Mouse (Mus musculus) megakaryocyte, embryonic 14.5 days (primary cell): Measurements from ENCODE around the gene Rab3c. TPM values are rescaled to one million over a fixed set of nuclear protein-coding genes. Genes with fewer than 3 reads are reported as not detected.

ENCODE experiments used
- H3K27me3 ChIP-seq: replicated peaks from 2 replicates; pipeline ENCODE3; 2012; ENCODE audit warnings: inconsistent platforms
- H3K36me3 ChIP-seq: replicated peaks from 2 replicates; pipeline ENCODE3; 2012; ENCODE audit warnings: low read length, inconsistent platforms, mixed read lengths
- H3K4me1 ChIP-seq: 2 replicates; pipeline ENCODE4 v1.6.1; 2012; ENCODE audit warnings: inconsistent platforms
- H3K4me3 ChIP-seq: replicated peaks from 2 replicates; pipeline ENCODE3; 2012; ENCODE audit warnings: moderate library complexity, mild to moderate bottlenecking, inconsistent platforms
- H3K9me3 ChIP-seq: 2 replicates; pipeline ENCODE4 v1.6.1; 2012; ENCODE audit warnings: inconsistent platforms
- FLI1 ChIP-seq: IDR thresholded peaks from 2 replicates; pipeline ENCODE4 v1.6.1; 2012; ENCODE audit warnings: low read length, inconsistent platforms, mixed read lengths
- GATA1 ChIP-seq: IDR thresholded peaks from 3 replicates; pipeline ENCODE4 v1.6.1; 2012; ENCODE audit warnings: mixed read lengths, low read length, inconsistent platforms, borderline replicate concordance
- polyA plus RNA-seq: library from polyadenylated mRNA; stranded (reverse); fragments of >175 nt; gene quantifications from 2 replicates; pipeline ENCODE4 v1.2.3, GENCODE M21; 2012; ENCODE audit warnings: low replicate concordance; ENCODE audit not compliant: insufficient read depth

Rab3c gene
- polyA plus RNA-seq, 1 experiment: not detected

DNA sequence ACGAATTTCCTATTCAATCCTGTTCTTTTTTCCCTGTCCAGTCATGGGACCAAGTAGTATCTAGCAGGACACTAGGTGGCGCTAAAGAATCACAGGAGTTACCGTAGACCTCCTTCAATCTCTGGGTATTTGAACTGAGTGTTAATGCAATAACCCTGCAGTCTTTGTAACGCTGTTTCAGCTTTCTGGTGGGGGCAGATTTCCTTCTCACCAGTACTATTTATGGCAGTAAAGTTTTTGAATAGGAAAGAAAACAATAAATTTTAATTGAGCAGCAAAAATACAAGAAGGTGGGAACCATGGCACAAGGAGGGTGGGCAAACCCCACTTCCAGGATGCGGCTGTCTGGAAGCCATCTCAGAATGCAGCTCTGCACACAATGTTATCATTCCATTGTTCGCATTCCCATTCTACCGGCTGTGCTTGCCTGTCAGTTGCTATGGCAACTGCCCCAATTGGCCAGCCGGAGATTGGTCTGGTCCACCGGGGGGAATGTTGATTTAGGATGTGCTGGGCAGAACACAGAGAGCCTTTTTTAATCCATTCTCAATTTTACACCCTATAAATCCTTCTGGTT, 217.9 kb downstream of the Rab3c start:
- peaks cover 9% of the 10 kb centered on the region for H3K27me3 ChIP-seq
- H3K36me3 ChIP-seq: no peaks in the 10 kb centered on the region
- H3K4me1 ChIP-seq: no peaks in the 10 kb centered on the region
- H3K9me3 ChIP-seq: no peaks in the 10 kb centered on the region
- no peak for TF ChIP-seq GATA1
- TF ChIP-seq FLI1: no peak
- no peak overlapping the region for H3K4me3 ChIP-seq

DNA sequence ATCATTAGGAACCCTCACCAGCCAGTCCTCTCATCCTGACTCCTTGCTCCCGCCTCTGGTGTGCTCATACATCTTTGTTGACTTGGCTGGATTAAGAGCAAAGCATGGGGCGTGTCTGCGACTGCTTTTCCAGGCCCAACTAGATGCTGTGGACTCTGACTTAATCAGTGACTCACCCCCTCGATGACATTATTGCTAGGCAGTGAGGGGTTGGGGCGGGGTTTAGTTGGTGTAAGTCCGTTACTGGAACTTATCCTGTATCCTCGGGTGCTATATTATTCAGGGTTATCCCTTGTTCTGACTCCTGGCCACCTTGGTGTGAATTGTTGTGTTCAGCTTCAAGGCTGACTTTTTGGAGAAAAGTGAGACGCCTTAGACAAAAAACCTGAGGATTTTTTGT, 218.5 kb downstream of the Rab3c start:
- TF ChIP-seq GATA1 (no peak), FLI1 (no peak)
- peaks cover 9% of the 10 kb centered on the region for H3K27me3 ChIP-seq
- no peak overlapping the region for H3K4me3 ChIP-seq
- no peaks in the 10 kb centered on the region for H3K4me1 ChIP-seq
- H3K9me3 ChIP-seq: no peaks in the 10 kb centered on the region
- H3K36me3 ChIP-seq: no peaks in the 10 kb centered on the region

DNA sequence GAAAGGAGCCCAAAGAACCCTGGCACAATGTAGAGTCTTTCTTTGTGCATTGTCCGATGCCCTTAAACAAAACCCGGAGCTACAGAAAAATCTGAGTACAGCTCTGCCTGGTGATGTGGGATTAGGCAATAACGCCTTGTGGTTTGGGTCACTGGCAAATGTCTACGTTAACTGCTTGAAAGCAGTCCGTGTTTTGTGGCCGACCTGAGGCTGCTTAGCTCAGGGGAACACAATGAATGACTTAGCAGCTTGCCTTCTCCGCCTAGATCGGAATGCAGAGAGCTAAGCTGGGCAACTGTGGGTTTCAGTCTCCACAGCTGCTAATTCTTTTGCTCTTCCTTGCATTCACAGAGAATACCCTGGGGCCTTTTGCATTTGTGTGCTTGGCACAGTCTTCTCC, 226.3 kb downstream of the Rab3c start:
- TF ChIP-seq GATA1 (no peak), FLI1 (no peak)
- Histone ChIP-seq H3K27me3 (peaks cover 5% of the 10 kb centered on the region), H3K36me3 (no peaks in the 10 kb centered on the region), H3K4me1 (no peaks in the 10 kb centered on the region), H3K4me3 (no peak overlapping the region), H3K9me3 (0 out of 2 replicates have a peak, but pooled peaks cover 2% of the 10 kb centered on the region)

DNA sequence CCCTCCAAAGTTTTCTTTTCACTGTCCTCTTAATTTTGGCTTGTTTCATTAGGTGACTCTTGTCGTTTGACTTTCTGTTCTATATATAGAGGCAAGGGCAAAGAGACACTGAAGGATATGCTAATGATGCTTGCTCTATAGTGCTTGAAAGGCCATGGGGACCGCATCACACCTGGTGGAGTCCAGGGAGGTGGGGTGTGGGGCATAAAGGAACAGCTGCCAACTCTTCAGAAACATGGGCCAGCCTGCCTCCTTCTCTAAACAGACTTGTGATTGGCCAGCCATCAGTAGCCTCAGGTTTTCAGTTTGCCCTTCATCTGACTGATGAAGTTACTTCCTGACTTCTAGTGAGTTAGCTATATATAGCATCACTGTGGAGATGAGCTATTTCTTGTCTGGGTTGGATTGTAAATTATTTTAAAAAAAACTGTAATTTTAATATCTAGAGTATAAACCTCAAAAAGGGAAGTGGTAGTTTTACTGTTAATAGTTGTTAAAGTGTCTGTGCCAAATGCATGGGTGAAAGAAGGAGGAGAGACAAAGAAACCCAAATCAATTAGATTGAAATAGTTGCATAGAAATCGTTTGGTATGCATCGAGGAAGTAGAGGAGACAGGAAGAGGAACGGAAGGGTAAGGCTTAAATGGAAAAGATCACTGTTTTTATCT, 231.9 kb downstream of the Rab3c start:
- TF ChIP-seq GATA1 (no peak), FLI1 (no peak)
- peaks cover 4% of the 10 kb centered on the region; the same call in 1 of the 2 replicates for H3K4me1 ChIP-seq
- no peak overlapping the region for H3K4me3 ChIP-seq
- H3K27me3 ChIP-seq: no peaks in the 10 kb centered on the region
- no peaks in the 10 kb centered on the region for H3K36me3 ChIP-seq
- H3K9me3 ChIP-seq: 0 out of 2 replicates have a peak, but pooled peaks cover 2% of the 10 kb centered on the region

DNA sequence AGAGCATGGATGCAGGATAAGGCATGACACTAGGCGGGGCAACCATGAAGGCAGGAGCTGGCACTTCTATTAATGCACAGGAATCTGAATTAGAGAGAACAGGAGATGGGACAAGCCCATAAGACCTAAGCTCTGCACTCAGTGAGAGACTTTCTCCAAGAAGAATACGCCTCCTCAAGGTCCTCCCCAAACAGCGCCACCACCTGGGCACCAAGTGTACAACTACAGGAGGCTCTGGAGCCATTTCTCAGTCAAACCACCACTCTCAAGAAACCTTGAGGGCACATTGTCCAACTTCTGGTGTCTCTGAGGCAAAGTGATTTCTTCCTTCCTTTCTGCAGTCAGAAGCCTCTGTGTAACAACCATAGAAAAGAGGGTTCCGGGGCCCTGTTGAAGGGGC, 236.4 kb downstream of the Rab3c start:
- Histone ChIP-seq H3K36me3 (no peaks in the 10 kb centered on the region), H3K27me3 (no peaks in the 10 kb centered on the region), H3K9me3 (no peaks in the 10 kb centered on the region), H3K4me1 (peaks cover 4% of the 10 kb centered on the region; the same call in 1 of the 2 replicates), H3K4me3 (no peak overlapping the region)
- TF ChIP-seq GATA1 (no peak), FLI1 (no peak)

DNA sequence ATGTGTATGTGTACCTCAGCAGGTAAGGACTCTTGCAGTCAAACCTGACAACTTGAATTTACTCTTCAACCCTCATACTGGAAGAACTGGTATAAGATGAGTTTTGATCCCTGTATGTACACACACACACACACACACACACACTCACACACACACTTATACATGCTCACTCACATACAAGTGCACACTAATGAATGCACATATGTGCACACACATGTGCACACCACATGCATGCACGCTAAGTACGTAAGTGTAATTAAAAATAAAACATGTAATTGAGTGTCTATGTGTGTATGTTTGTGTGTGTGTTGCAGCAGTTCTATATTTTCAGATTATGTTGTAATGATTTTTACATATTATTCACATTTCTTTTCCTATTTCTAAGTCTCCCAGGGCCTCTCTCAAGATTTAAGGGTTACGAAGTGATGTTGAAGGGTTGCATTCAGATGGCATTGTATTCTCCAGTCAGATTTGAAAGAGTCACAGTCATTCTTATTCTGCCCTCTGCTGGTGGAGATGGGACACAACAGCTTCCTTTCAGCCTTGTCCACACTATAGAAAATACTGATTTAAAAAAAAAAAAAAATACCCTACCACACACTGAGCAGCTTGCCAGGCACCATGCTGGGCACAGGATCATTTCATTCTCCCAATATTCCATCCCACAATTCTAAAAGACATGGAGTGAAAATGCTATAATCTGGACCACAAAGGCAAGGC, 240.9 kb downstream of the Rab3c start:
- TF ChIP-seq GATA1 (no peak), FLI1 (no peak)
- Histone ChIP-seq H3K36me3 (no peaks in the 10 kb centered on the region), H3K9me3 (no peaks in the 10 kb centered on the region), H3K4me1 (no peaks in the 10 kb centered on the region; the same call in 1 of the 2 replicates), H3K27me3 (peaks cover 2% of the 10 kb centered on the region), H3K4me3 (no peak overlapping the region)

DNA sequence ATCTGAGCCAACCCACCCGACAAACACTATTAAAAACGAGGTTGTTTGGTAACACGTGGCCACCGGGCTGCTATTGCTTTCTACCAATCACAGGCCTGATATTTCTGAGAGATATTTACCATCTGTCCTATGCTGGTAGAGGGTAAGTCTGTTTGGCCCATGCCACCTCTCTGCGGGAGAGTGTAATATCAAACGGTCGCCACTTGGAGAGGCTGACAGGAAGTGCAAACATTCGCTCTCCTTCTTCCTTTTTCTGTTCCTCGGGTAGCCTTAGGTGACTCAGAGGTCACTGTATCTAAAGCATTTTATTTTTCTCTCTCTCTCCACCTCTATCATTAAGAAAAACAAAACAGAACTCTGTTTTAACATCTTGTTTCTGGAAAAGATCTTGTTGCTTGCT, 241.6 kb downstream of the Rab3c start:
- no peaks in the 10 kb centered on the region for H3K36me3 ChIP-seq
- H3K4me1 ChIP-seq: no peaks in the 10 kb centered on the region; the same call in 1 of the 2 replicates
- TF ChIP-seq GATA1: no peak
- no peak for TF ChIP-seq FLI1
- no peak overlapping the region for H3K4me3 ChIP-seq
- H3K27me3 ChIP-seq: peaks cover 3% of the 10 kb centered on the region
- no peaks in the 10 kb centered on the region for H3K9me3 ChIP-seq

DNA sequence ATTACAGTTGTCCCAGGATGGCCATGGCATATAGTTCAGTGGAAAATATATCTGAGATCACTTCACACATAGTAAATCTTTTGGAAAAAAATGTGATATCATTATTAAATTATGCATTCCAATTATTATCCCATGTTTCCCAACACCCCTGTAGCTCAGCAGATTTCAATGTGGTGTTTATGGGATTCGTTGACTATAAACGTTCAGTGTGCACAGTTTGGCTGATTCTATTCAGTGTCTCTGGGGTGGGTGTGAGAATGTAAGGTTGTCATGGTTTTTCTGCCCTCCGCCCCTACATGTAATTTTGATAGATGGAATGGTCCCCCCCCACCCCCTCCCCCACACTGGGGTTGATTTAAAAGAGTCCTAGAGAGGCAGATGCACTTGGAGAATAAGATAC, 242.3 kb downstream of the Rab3c start:
- TF ChIP-seq GATA1: no peak
- Histone ChIP-seq H3K4me3 (no peak overlapping the region), H3K27me3 (peaks cover 9% of the 10 kb centered on the region), H3K9me3 (no peaks in the 10 kb centered on the region), H3K4me1 (no peaks in the 10 kb centered on the region; the same call in 1 of the 2 replicates), H3K36me3 (no peaks in the 10 kb centered on the region)

DNA sequence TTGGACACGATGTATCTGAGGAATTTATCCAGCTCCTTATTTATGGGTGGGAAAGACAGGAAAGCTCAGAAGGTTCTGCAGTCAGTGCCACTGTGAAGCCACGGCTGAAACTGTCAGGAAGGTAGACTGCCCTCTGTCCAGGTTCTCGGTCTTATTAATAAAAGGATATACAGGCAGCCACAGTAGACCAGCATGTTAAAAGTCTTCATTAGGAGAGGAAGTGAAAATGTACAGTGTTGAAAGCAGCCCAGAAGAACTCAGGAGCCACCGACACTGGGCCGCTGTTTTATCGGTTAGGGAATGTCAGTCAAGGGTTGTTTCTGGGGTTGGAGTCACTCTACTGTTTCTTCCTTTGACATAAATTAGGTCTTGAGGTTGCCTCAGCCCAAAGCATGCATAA, 245.9 kb downstream of the Rab3c start:
- no peak for TF ChIP-seq GATA1
- no peak for TF ChIP-seq FLI1

DNA sequence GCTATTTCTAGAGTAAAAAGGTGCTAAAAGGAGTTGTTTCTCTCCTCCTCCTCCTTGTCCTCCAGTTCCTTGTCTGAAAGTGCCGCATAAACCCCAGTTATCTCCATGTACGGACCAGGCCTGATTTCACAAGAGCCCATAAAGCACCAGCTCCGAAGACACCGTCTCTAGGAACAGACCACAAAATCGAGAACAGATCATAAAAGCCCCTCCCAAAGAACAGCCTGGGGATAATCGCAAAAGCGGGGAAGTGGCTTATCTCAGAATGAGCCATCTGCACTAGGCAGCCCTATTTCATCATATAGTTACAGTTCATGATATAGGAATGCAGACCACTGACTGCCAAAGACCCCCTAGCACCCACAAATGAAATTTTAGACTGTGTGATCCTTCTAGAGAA, 246.8 kb downstream of the Rab3c start:
- no peaks in the 10 kb centered on the region; the same call in 1 of the 2 replicates for H3K4me1 ChIP-seq
- no peaks in the 10 kb centered on the region; the same call in 1 of the 2 replicates for H3K9me3 ChIP-seq
- H3K4me3 ChIP-seq: no peak overlapping the region
- peaks cover 37% of the 10 kb centered on the region for H3K27me3 ChIP-seq
- H3K36me3 ChIP-seq: no peaks in the 10 kb centered on the region
- no peak for TF ChIP-seq GATA1
- no peak for TF ChIP-seq FLI1

More for the DNA sequence above, 245.9 kb downstream of the Rab3c start:
- Histone ChIP-seq H3K36me3 (no peaks in the 10 kb centered on the region), H3K9me3 (no peaks in the 10 kb centered on the region), H3K4me1 (no peaks in the 10 kb centered on the region; the same call in 1 of the 2 replicates), H3K27me3 (peaks cover 34% of the 10 kb centered on the region), H3K4me3 (no peak overlapping the region)
